Mouse (Mus musculus): ENCODE measurements around the gene Alms1.
"Not testable (repeated sequence)": the region's sequence is repeated elsewhere in the genome, so short reads cannot be mapped to it uniquely, and the experiment has no call there.

Alms1 gene

GRCm38 (mm10) chr6:85587396-85588143, at the start of gene Alms1:
TSS of gene Alms1 (plus strand) at chr6:85587531.
- peak; percentile 96 for DNase-seq

GRCm38 (mm10) chr6:85543351-85544175, 43.8 kb upstream of the Alms1 start:
- no peak for DNase-seq

- no peak for DNase-seq
Observed at GRCm38 (mm10) chr6:85544251-85544881, 43.0 kb upstream of the Alms1 start.

- no peak for DNase-seq
Observed at GRCm38 (mm10) chr6:85547642-85548041, 39.7 kb upstream of the Alms1 start.

DNA sequence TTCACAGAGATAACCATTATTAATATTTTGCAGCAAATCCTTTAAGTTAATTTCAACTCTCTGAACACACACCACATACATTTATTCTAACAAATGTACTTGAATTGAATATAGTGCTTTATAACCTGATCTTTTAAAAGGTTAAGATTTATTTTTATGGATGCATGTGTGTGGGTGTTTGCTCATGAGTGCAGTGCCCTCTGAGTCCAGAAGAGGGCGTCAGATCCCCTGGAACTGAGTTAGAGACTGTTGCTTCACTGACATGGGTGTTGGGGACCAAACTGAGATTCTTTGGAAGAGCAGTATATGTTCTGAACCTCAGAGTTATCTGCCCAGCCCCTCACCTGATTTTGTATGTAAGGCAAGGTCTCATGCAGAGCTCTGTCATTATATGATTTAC, 25.0 kb upstream of the Alms1 start:
- no peak for DNase-seq

GRCm38 (mm10) chr6:85572816-85573215, 14.5 kb upstream of the Alms1 start:
- no peak for DNase-seq

- DNase-seq = no peak
Observed at GRCm38 (mm10) chr6:85581688-85582087, 5.6 kb upstream of the Alms1 start.

DNA sequence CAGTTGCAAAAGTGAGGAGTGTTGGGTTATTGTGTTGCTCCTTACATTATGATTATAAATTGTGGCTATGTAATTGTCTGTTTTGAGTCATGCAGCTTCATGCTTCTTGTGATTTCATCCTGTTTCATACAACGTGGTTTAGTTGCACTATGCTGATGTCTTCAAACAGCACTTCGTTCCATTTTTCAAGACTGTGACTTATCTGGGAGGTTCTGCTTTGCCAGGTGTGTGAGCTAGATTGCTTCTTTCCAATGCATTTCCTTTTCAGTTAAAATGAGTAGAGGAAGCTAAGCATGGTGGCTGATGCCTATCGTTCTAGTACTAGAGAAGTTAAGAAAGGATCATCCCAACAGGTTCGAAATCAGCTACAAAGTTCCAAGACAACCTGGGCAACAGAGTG, 2.7 kb upstream of the Alms1 start:
- no peak for DNase-seq

- peak; percentile 4 for DNase-seq
Observed at GRCm38 (mm10) chr6:85586805-85587367, 445 bp upstream of the Alms1 start.

DNA sequence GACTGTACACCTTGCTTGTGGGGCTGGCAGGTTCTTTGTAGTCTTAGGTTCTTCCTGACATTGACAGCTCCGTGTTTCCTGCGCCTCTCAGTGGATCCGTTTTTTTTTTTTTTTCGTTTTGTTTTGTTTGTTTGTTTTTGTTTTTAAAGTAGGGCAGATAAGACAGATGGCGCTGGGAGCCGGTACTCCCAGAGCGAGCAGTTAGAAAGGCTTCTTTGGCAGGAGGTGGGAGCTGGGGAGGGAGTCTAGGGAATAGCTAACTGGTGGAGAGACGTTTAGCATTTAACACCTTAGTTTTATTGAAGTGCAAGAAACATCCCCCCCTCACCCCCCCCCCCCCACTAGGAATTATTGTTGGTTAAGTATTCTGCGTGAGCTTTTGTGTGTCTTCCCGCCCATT, 833 bp downstream of the Alms1 start:
- no peak for DNase-seq

DNA sequence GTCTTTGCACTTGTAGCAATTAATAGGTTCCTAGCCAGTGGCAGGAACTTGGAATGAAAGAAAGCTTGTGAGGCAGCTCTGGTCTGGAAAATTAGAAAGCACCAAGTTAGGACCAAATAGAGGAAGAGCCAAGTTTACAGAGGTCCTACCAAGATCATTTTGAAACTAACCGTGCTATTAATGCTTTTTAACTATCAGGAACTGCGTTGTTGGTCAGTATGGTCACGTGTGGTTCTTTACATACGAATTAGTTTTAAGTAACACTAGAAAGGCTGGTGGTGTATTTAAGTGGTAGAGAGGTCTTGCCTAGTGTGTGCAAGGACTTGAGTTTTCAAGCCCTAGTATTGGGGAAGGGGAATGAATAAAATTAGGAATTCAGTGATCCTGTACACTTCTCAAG, 1.2 kb downstream of the Alms1 start:
- no peak for DNase-seq

GRCm38 (mm10) chr6:85590116-85590515, 2.8 kb downstream of the Alms1 start:
- DNase-seq = no peak

GRCm38 (mm10) chr6:85599310-85599709, 12.0 kb downstream of the Alms1 start:
- DNase-seq = no peak

DNA sequence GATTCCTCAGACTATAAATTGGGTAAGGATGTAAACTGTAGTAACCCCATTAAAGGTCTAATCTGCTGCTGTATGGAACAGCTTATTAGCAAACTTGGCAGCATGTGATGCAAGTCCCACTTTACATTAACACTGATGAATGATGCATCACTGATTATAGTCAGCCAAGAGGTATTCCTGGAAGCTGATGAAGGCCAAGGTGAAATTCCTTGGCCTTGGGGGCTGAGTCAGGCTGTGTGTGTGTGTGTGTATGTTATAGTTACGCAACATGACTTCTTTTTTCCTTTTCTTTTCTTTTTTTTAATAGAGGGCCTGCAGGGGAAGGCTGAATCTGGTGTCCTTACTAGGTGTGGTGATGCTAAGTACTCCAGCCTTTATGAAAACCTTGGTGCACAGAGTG, 23.2 kb downstream of the Alms1 start:
- no peak for DNase-seq

- DNase-seq = no peak
Observed at GRCm38 (mm10) chr6:85620826-85621225, 33.5 kb downstream of the Alms1 start.

DNA sequence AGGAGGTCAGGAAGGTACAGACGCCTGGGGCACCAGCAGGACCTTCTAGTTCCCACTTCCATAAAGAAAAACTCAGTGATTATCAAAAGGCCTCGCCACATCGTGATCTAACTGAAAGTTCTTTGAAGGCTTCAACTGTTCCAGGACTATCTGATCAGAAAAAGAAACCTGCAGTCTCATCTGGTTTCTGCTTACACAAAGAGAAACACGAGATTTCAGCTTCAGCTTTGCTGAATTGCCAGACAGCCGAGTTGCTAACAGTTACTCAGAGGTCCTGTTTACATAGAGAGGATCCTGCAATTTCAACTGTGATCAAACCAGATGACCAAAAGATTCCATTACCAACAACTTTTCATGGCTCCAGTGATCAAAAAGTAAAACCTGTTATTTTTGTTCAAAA, 34.3 kb downstream of the Alms1 start:
- no peak for DNase-seq

- DNase-seq = no peak
Observed at GRCm38 (mm10) chr6:85624511-85624910, 37.2 kb downstream of the Alms1 start.

GRCm38 (mm10) chr6:85633165-85633564, 45.8 kb downstream of the Alms1 start:
- DNase-seq = no peak

DNA sequence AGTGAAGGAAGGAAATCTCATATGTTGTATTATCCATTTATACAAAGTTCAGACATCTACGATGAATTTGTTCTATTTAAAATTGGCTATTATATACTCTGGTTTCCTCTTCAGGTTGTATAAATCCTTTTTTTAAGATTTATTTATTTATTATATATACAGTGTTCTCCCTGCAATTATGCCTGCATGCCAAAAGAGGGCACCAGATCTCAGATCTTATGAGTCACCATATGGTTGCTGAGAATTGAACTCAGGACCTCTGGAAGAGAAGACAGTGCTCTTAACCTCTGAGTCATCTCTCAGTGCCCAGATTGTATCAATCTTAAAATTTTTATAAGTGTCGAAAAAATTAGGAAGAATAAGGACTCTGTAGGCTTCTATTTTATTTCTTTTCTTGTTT, 65.9 kb downstream of the Alms1 start:
- DNase-seq = no peak

- DNase-seq = peak; percentile 27
Observed at GRCm38 (mm10) chr6:85701943-85702342, 114.6 kb downstream of the Alms1 start.

- not testable (repeated sequence) for DNase-seq
Observed at GRCm38 (mm10) chr6:85709206-85709605, 121.9 kb downstream of the Alms1 start.

GRCm38 (mm10) chr6:85709607-85710006, 122.3 kb downstream of the Alms1 start:
- DNase-seq = not testable (repeated sequence)

GRCm38 (mm10) chr6:85713105-85713504, 125.8 kb downstream of the Alms1 start, which contains the start of gene Nat8f7:
TSS of gene Nat8f7 (minus strand) at chr6:85713205.
- not testable (repeated sequence) for DNase-seq

Data from kidney, postnatal 14 days (tissue).